Mouse (Mus musculus) E14TG2a.4 (cell line): Measurements from ENCODE around the gene Tbl1x.

Experiments
- H3K27me3 ChIP-seq: 2 replicates; pipeline ENCODE4 v1.6.1; 2014; ENCODE audit warnings: low read length, control low read depth; ENCODE audit not compliant: insufficient read depth
- H3K36me3 ChIP-seq: 2 replicates; pipeline ENCODE4 v1.6.1; 2014; ENCODE audit warnings: low read length, control low read depth; ENCODE audit not compliant: insufficient read depth
- H3K4me1 ChIP-seq: replicated peaks from 2 replicates; pipeline ENCODE4 v1.6.1; 2014; ENCODE audit warnings: low read depth, low read length, control low read depth
- H3K4me3 ChIP-seq: replicated peaks from 2 replicates; pipeline ENCODE4 v1.5.1; 2014; ENCODE audit warnings: mild to moderate bottlenecking, low read length
- H3K9me3 ChIP-seq: 2 replicates; pipeline ENCODE4 v1.6.1; 2014; ENCODE audit warnings: low read length, control low read depth
- CTCF ChIP-seq: conservative IDR thresholded peaks from 2 replicates; pipeline ENCODE4 v1.5.1; 2014; ENCODE audit warnings: low read length
- NANOG ChIP-seq: IDR thresholded peaks from 2 replicates; pipeline ENCODE4 v1.6.1; 2014; ENCODE audit warnings: borderline replicate concordance, low read length, mixed read lengths
- POU5F1 ChIP-seq: IDR thresholded peaks from 2 replicates; pipeline ENCODE4 v1.6.1; 2014; ENCODE audit warnings: low read length, borderline replicate concordance

Tbl1x gene

DNA sequence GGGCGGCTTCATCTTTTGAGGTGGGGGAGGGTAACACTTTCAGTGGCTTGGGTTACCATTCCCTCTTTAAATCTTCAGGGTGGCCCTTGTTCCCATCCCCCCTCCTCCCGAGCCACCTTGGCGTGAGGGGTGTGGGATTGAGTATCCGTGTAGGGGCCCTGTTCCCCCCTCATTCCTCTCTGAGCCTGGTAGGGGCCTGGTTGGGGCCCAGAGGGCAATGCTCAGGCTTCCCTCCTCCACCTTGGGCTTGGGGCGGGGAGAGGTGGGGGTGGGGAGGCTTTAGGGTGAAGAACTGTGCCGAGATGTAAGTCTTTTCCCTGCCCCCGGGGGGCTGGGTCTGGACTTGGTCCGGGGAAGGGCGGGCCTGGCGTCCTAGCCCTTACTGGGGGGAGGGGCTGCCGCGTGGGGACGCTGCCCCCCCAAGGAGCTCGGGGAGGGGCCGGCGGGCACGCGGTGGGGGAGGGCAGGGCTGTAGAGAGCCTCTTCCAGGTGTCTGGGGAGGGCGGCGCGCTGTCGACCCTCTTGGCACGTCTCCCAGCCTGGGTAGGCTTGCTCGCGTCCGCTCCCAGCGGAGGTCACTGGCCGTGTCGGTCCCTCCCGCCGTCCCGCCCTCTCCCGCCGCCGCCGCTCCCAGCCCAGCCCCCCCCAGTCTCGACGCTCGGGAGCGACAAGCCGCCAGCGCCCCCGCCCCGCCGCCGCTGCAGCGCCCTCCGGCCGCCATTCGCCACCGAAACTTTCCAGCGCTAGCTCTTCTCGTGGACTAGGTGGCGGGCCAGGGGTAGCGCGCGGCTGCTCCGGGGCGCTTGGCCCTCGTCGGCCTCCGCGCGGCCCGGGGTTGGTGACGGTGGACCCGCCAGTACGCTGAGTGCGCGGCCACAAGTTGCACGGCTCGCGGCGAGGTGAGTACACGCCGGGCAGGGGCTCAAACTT is at the start of gene Tbl1x:
Gene Tbl1x, plus strand, starts transcription at position 643 of the 930 bp plus-strand sequence.
- Histone ChIP-seq H3K27me3 (no peaks in the 10 kb centered on the region), H3K4me1 (peaks cover 39% of the 10 kb centered on the region), H3K4me3 (peak within 1 kb of the TSS; percentile 85), H3K9me3 (no peaks in the 10 kb centered on the region), H3K36me3 (no peaks in the 10 kb centered on the region)
- TF ChIP-seq POU5F1 = no peak
- no peak for TF ChIP-seq NANOG
- TF ChIP-seq CTCF = no peak

DNA sequence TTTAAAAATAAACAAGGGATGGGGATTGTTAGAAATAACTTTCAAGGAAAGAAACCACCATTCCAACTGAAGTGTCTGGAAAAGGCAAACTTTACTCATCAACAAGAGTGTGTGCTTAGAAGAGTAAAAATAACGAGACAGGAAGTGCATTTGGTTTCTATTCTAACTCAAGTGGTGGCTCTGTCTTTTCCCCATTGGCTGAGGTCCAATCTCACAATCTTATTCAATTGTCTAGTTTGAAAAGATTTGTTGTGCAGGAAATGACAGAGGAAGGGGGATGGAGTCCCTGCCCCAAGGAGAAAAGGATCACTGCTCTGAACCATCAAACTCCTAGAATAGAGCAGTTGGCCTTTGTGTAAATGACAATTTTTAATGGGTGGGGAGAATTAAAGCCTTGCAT is 41.6 kb upstream of the Tbl1x start:
- H3K4me3 ChIP-seq = no peak overlapping the region
- no peaks in the 10 kb centered on the region for H3K36me3 ChIP-seq
- H3K27me3 ChIP-seq = no peaks in the 10 kb centered on the region
- no peaks in the 10 kb centered on the region for H3K4me1 ChIP-seq
- no peak for TF ChIP-seq NANOG
- no peaks in the 10 kb centered on the region for H3K9me3 ChIP-seq

DNA sequence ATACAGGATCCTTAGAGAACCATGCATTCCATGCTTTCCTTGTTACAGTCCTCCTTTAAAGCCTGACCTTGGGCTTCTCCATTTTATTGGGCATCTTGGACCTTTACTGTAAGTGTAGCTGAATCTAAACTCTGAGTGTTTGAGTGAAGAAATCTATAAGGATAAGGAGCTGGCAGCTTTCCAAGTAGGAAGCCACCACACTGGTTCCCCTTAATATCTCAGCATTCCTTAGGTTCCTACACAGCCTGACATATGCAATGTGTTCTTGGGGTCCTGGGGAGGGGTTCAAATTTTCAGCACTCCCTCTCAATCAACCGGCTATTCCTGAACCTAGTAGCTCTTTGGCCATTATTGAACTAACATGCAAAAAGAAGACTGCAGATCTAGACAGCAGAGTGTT is 38.0 kb upstream of the Tbl1x start:
- Histone ChIP-seq H3K4me3 (no peak overlapping the region), H3K36me3 (no peaks in the 10 kb centered on the region), H3K27me3 (no peaks in the 10 kb centered on the region), H3K9me3 (no peaks in the 10 kb centered on the region), H3K4me1 (no peaks in the 10 kb centered on the region)
- no peak for TF ChIP-seq NANOG
- no peak for TF ChIP-seq POU5F1
- no peak for TF ChIP-seq CTCF

DNA sequence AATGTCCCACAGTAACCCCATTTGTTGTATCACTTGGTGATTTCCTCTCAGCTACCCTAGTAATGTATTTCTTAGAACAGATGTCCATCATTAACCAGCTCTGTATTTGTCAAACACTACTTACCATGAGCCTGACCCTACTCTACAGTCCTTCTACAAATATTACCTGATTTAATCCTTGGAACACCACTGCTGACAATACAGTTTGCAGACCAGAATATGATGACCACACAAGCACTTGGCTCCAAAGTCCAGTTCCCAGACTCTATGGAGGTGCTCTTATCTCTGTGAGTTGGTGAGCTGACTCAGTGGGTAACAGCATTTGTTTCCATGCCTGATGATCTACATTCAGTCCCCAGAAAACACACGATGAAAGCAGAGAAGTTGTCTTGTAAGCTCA is 37.3 kb upstream of the Tbl1x start:
- Histone ChIP-seq H3K27me3 (no peaks in the 10 kb centered on the region), H3K4me3 (no peak overlapping the region), H3K36me3 (no peaks in the 10 kb centered on the region), H3K9me3 (no peaks in the 10 kb centered on the region), H3K4me1 (no peaks in the 10 kb centered on the region)
- TF ChIP-seq POU5F1 (no peak), CTCF (no peak), NANOG (no peak)

DNA sequence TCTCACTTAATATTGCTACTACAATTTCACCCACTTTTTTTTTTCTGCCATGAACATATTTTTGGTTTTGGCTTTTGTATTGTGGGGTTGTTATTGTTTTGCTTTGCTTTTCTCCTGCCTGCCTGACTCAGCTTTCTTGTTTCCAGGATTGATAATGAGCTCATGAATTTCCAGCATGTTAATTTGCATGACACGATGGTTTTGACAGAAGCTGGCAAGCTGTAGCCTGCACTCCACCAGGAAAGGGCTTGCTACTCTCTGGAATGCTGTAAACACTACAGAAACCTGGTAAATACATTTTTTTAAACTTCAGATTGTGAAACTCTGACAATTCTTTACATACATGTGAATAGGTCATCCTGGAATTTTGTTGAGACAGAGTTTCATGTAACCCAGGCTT is 36.3 kb upstream of the Tbl1x start:
- no peak overlapping the region for H3K4me3 ChIP-seq
- no peaks in the 10 kb centered on the region for H3K4me1 ChIP-seq
- H3K9me3 ChIP-seq = no peaks in the 10 kb centered on the region
- H3K36me3 ChIP-seq = no peaks in the 10 kb centered on the region
- H3K27me3 ChIP-seq = no peaks in the 10 kb centered on the region
- TF ChIP-seq POU5F1 (no peak), NANOG (no peak), CTCF (no peak)

DNA sequence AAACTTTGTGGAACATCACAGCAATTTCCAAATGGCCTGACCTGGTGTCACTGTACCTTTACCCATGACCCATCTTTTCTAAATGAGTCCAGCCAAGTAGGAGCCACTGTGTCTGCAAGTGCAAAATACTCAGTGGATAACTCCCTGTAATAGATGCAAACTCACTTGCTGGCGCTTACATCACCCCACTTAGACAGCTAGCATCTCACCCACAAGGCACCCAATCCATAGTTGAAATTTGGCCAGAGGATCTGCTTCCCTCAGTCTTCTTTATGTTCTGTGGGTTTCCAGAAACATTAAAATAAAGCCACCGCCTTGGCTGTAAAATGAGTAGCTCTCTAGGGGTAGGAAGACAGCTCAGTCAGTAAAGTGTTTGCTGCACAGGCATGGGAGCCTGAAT is 33.3 kb upstream of the Tbl1x start:
- no peak overlapping the region for H3K4me3 ChIP-seq
- H3K9me3 ChIP-seq = no peaks in the 10 kb centered on the region
- H3K27me3 ChIP-seq = no peaks in the 10 kb centered on the region
- H3K36me3 ChIP-seq = no peaks in the 10 kb centered on the region
- no peaks in the 10 kb centered on the region for H3K4me1 ChIP-seq
- no peak for TF ChIP-seq CTCF

DNA sequence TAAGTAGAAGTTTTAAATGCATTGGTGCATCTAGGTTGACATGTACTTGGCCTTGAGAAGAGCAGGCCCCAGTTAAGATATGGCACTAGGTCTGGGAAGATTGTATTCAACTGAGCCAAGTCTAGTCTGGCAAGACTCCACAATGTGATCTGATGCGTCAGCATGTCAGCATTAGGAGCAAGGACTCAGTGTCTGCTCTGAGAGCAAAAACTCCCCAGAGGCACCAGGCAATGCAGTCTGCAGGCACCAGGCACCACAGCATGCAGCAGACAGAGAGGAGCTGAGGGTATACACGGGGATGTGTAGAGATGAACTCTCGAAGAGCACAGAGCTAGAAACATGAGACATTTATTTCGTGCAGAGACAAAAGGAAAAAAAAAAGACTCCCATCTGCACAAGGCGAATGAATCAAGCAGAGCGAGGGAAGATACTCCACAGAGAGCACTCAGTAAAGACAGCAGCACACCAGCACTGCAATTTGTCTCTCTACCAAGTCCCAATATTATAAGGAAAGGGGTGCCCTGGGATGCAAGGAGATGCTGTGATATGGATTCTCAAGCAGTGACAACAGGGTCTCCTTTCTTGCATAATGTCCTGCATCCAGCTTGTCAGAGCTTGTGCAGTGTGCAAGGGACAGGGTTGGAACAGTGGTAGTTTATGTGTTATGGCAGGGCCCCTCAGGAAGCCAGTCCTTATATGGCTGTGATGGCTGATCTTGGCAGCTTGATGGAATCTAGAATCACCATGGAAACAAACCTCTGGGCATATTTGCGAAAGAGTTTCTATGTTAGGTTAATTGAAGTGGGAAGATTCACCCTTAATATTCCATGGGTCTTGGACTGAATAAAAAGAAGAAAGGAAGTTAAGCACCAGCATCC is 22.7 kb upstream of the Tbl1x start:
- TF ChIP-seq NANOG (no peak), CTCF (no peak), POU5F1 (no peak)
- H3K27me3 ChIP-seq = no peaks in the 10 kb centered on the region
- no peaks in the 10 kb centered on the region for H3K9me3 ChIP-seq
- no peaks in the 10 kb centered on the region for H3K4me1 ChIP-seq
- H3K4me3 ChIP-seq = no peak overlapping the region
- no peaks in the 10 kb centered on the region for H3K36me3 ChIP-seq

DNA sequence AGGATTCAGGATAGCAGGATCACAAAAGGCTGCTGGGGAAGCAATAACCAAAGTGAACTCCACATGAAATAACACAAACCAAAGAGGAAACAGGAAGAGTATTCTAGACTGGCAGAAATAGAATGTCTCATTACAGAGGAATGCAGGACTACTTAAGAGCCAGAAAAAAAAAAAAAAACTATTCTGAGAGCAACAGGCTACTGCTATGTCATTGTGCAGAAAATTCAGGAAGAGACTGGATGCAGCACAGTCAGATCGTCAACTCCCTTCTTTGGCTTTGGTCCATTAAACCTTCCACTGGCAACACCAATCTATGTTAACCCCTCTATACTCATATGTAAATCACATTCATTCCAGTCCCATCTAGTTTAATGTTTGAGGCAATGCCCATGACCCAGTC is 20.7 kb upstream of the Tbl1x start:
- Histone ChIP-seq H3K27me3 (no peaks in the 10 kb centered on the region), H3K4me1 (no peaks in the 10 kb centered on the region), H3K4me3 (no peak overlapping the region), H3K9me3 (no peaks in the 10 kb centered on the region), H3K36me3 (no peaks in the 10 kb centered on the region)
- no peak for TF ChIP-seq CTCF
- no peak for TF ChIP-seq NANOG
- TF ChIP-seq POU5F1 = no peak

DNA sequence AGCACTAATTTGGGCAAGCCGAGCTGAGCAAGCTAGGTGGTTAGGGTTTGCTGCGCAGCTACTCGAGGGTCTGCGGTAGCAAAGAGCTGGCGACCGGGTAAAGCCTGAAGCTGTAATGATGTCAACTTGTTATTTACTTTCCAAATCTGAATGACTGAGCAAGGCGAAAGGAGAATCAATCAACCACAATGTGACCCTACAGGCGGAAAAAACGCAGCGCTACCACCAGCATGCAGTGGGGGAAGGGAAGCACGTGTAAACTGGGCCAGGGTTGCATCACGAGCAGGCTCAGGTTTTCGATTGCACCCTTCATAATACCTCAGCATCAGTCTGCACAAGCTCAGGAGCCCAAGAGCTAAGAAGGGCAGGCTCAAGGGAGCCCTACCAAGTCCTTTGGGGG is 1.7 kb upstream of the Tbl1x start:
- Histone ChIP-seq H3K4me1 (peaks cover 27% of the 10 kb centered on the region), H3K27me3 (no peaks in the 10 kb centered on the region), H3K36me3 (no peaks in the 10 kb centered on the region), H3K9me3 (no peaks in the 10 kb centered on the region), H3K4me3 (peak overlapping the region; percentile 85)
- peak; percentile 12; the same call in 1 of the 2 replicates for TF ChIP-seq NANOG
- no peak for TF ChIP-seq POU5F1
